Mouse (Mus musculus) lung, adult 2 months (tissue): Measurements from ENCODE around the gene Trabd.

Experiments
- CTCF ChIP-seq: fragments of 200-500 bp; IDR thresholded peaks from 2 replicates; pipeline ENCODE4 v1.5.1; 2011; ENCODE audit warnings: mild to moderate bottlenecking, low read length, control low read depth; ENCODE audit not compliant: insufficient read depth
- POLR2A ChIP-seq: fragments of 200-500 bp; IDR thresholded peaks from 2 replicates; pipeline ENCODE4 v1.6.1; 2011; ENCODE audit warnings: low read depth, mild to moderate bottlenecking, control low read depth, low read length, borderline replicate concordance; ENCODE audit errors: extremely low read depth

DNA sequence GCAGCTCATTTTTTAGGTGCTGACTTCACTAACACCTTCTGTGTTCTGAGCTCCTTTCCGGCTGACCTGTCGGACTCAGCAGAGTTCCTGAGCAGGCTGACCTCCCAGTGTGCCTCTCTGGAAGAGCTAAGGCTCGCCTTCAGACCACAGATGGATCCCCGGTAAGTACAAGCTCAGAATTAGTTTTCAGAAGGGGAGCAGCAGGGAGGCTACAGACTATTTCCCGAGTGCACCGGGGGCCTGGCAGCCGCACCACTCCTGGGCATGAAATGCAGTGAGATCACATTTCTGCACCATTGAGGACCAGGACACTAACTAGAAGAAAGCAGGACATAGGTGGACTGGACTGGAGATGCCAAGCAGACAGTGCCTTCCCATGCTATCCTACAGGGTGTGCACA, 23.7 kb downstream of the Trabd start:
- no peak for TF ChIP-seq CTCF
- no peak for TF ChIP-seq POLR2A
